Mouse (Mus musculus) hindbrain, embryonic 10.5 days (tissue): ENCODE results near the gene Klhl18. TPM values are rescaled to one million over a fixed set of nuclear protein-coding genes. Genes with fewer than 3 reads are reported as not detected.
A peak's percentile ranks its signal among the peaks of the same experiment; 100 is the strongest.
"Not testable (repeated sequence)": the region's sequence is repeated elsewhere in the genome, so short reads cannot be mapped to it uniquely, and the experiment has no call there.

Experiments used
- DNase-seq: peaks from one replicate; pipeline ENCODE4 v3.0.0-alpha.2; 2017; ENCODE audit warnings: low spot score
- H3K27ac ChIP-seq: fragments of 300-500 bp; sonication (generic); 2 replicates; pipeline ENCODE4 v1.5.1; 2016; ENCODE audit warnings: mild to moderate bottlenecking, moderate library complexity
- H3K27me3 ChIP-seq: fragments of 300-500 bp; sonication (generic); 2 replicates; pipeline ENCODE4 v1.6.1; 2016; ENCODE audit warnings: mild to moderate bottlenecking; ENCODE audit not compliant: poor library complexity, insufficient read depth, severe bottlenecking
- H3K36me3 ChIP-seq: fragments of 300-500 bp; sonication (generic); 2 replicates; pipeline ENCODE4 v1.6.1; 2016; ENCODE audit warnings: mild to moderate bottlenecking, moderate library complexity
- H3K4me1 ChIP-seq: fragments of 300-500 bp; sonication (generic); replicated peaks from 2 replicates; pipeline ENCODE4 v1.6.1; 2016; ENCODE audit warnings: mild to moderate bottlenecking
- H3K4me3 ChIP-seq: fragments of 300-500 bp; sonication (generic); 2 replicates; pipeline ENCODE4 v1.5.1; 2016; ENCODE audit warnings: mild to moderate bottlenecking, moderate library complexity
- H3K9me3 ChIP-seq: fragments of 300-500 bp; sonication (generic); 2 replicates; pipeline ENCODE4 v1.6.1; 2016; ENCODE audit warnings: mild to moderate bottlenecking, moderate library complexity
- WGBS: fragments of 180-500 bp; shearing (Covaris S2); methylation state at CpG from one replicate; pipeline ENCODE4 v1.1.7; 2016; 5-methylcytosine and 5-hydroxymethylcytosine counted together
- polyA plus RNA-seq: library from polyadenylated mRNA; unstranded; fragments of >200 nt; fragmentation: Nextera tagmentation; extraction: Ambion mirVana; gene quantifications from 2 replicates; pipeline ENCODE4 v1.2.1, GENCODE M21; 2016

Klhl18 gene
- polyA plus RNA-seq, 1 experiment from 2014 or later: 11.8 TPM

GRCm38 (mm10) chr9:110410908-110411887 lies 65.3 kb downstream of the Klhl18 start:
- Histone ChIP-seq H3K9me3 (no peaks in the 10 kb centered on the region), H3K36me3 (no peaks in the 10 kb centered on the region), H3K27me3 (no peaks in the 10 kb centered on the region), H3K4me3 (0 out of 2 replicates have a peak overlapping the region, but pooled peaks have one; percentile 7), H3K4me1 (peaks cover 22% of the 10 kb centered on the region), H3K27ac (no peak overlapping the region)
- WGBS: 46% methylated on average over 6 of the region's 6 CpGs
- peak; percentile 82 for DNase-seq

GRCm38 (mm10) chr9:110408099-110408773 lies 68.3 kb downstream of the Klhl18 start, which contains the start of gene Ptpn23:
TSS of gene Ptpn23 (minus strand) at chr9:110408213.
- Histone ChIP-seq H3K27ac (peak within 1 kb of the TSS; percentile 93), H3K36me3 (peaks cover 23% of the 10 kb centered on the region), H3K9me3 (no peaks in the 10 kb centered on the region), H3K4me3 (peak within 1 kb of the TSS; percentile 97), H3K4me1 (peaks cover 22% of the 10 kb centered on the region), H3K27me3 (no peaks in the 10 kb centered on the region)
- WGBS: under 1% methylated on average over 39 of the region's 39 CpGs
- peak; percentile 98 for DNase-seq

GRCm38 (mm10) chr9:110407311-110408098 lies 69.0 kb downstream of the Klhl18 start:
- peaks cover 23% of the 10 kb centered on the region for H3K36me3 ChIP-seq
- no peaks in the 10 kb centered on the region for H3K27me3 ChIP-seq
- H3K4me3 ChIP-seq: peak overlapping the region; percentile 97
- no peak for DNase-seq
- H3K4me1 ChIP-seq: peaks cover 22% of the 10 kb centered on the region
- H3K27ac ChIP-seq: peak overlapping the region; percentile 93
- no peaks in the 10 kb centered on the region for H3K9me3 ChIP-seq
- WGBS: 2% methylated on average over 41 of the region's 41 CpGs

GRCm38 (mm10) chr9:110403240-110403639 lies 73.3 kb downstream of the Klhl18 start:
- not testable (repeated sequence) for H3K27me3 ChIP-seq, H3K27ac ChIP-seq, DNase-seq, H3K4me3 ChIP-seq, H3K9me3 ChIP-seq
- peaks cover 12% of the 10 kb centered on the region for H3K4me1 ChIP-seq
- 96% methylated on average over 4 of the region's 4 CpGs for WGBS
- H3K36me3 ChIP-seq: peaks cover 47% of the 10 kb centered on the region

GRCm38 (mm10) chr9:110402731-110403130 lies 73.8 kb downstream of the Klhl18 start:
- Histone ChIP-seq H3K4me3 (no peak overlapping the region), H3K27me3 (no peaks in the 10 kb centered on the region), H3K4me1 (peaks cover 12% of the 10 kb centered on the region), H3K9me3 (no peaks in the 10 kb centered on the region), H3K36me3 (peaks cover 52% of the 10 kb centered on the region), H3K27ac (no peak overlapping the region)
- no peak for DNase-seq
- WGBS: 93% methylated on average over 2 of the region's 2 CpGs

- H3K4me3 ChIP-seq: no peak overlapping the region
- H3K9me3 ChIP-seq: no peaks in the 10 kb centered on the region
- H3K4me1 ChIP-seq: no peaks in the 10 kb centered on the region
- DNase-seq: no peak
- H3K27me3 ChIP-seq: no peaks in the 10 kb centered on the region
- peaks cover 65% of the 10 kb centered on the region for H3K36me3 ChIP-seq
- 87% methylated on average over 5 of the region's 5 CpGs for WGBS
- no peak overlapping the region for H3K27ac ChIP-seq
Measured at GRCm38 (mm10) chr9:110400650-110401049, 75.8 kb downstream of the Klhl18 start.

GRCm38 (mm10) chr9:110393295-110393694 lies 83.2 kb downstream of the Klhl18 start:
- WGBS: 95% methylated on average over 4 of the region's 4 CpGs
- Histone ChIP-seq H3K9me3 (no peaks in the 10 kb centered on the region), H3K4me3 (no peak overlapping the region), H3K4me1 (no peaks in the 10 kb centered on the region), H3K36me3 (peaks cover 96% of the 10 kb centered on the region), H3K27ac (no peak overlapping the region), H3K27me3 (no peaks in the 10 kb centered on the region)
- DNase-seq: no peak

- Histone ChIP-seq H3K9me3 (no peaks in the 10 kb centered on the region), H3K4me3 (no peak overlapping the region), H3K4me1 (no peaks in the 10 kb centered on the region), H3K36me3 (peaks cover 98% of the 10 kb centered on the region), H3K27ac (no peak overlapping the region), H3K27me3 (no peaks in the 10 kb centered on the region)
- 92% methylated on average over 3 of the region's 3 CpGs for WGBS
- DNase-seq: no peak
Measured at GRCm38 (mm10) chr9:110390843-110391242, 85.7 kb downstream of the Klhl18 start.

GRCm38 (mm10) chr9:110388011-110388410 lies 88.5 kb downstream of the Klhl18 start:
- Histone ChIP-seq H3K36me3 (peaks cover 100% of the 10 kb centered on the region), H3K4me1 (no peaks in the 10 kb centered on the region), H3K4me3 (no peak overlapping the region), H3K27ac (no peak overlapping the region), H3K9me3 (no peaks in the 10 kb centered on the region), H3K27me3 (no peaks in the 10 kb centered on the region)
- no peak for DNase-seq
- WGBS: 95% methylated on average over 7 of the region's 7 CpGs

- peaks cover 98% of the 10 kb centered on the region for H3K36me3 ChIP-seq
- no peak overlapping the region for H3K27ac ChIP-seq
- H3K4me3 ChIP-seq: no peak overlapping the region
- H3K27me3 ChIP-seq: no peaks in the 10 kb centered on the region
- no peak for DNase-seq
- peaks cover 10% of the 10 kb centered on the region; the same call in 1 of the 2 replicates for H3K4me1 ChIP-seq
- WGBS: 88% methylated on average over 7 of the region's 7 CpGs
- H3K9me3 ChIP-seq: no peaks in the 10 kb centered on the region
Measured at GRCm38 (mm10) chr9:110384369-110384929, 92.0 kb downstream of the Klhl18 start.

- Histone ChIP-seq H3K27me3 (no peaks in the 10 kb centered on the region), H3K4me3 (no peak overlapping the region), H3K4me1 (peaks cover 10% of the 10 kb centered on the region; the same call in 1 of the 2 replicates), H3K36me3 (peaks cover 97% of the 10 kb centered on the region), H3K9me3 (no peaks in the 10 kb centered on the region), H3K27ac (peak overlapping the region; percentile 12; the same call in 1 of the 2 replicates)
- DNase-seq: no peak
- 84% methylated on average over 12 of the region's 12 CpGs for WGBS
Measured at GRCm38 (mm10) chr9:110381292-110381691, 95.2 kb downstream of the Klhl18 start.

- no peaks in the 10 kb centered on the region for H3K27me3 ChIP-seq
- DNase-seq: peak; percentile 11
- no peak overlapping the region for H3K27ac ChIP-seq
- no peak overlapping the region for H3K4me3 ChIP-seq
- 44% methylated on average over 21 of the region's 21 CpGs for WGBS
- H3K9me3 ChIP-seq: no peaks in the 10 kb centered on the region
- peaks cover 97% of the 10 kb centered on the region for H3K36me3 ChIP-seq
- H3K4me1 ChIP-seq: peaks cover 10% of the 10 kb centered on the region; the same call in 1 of the 2 replicates
Measured at GRCm38 (mm10) chr9:110380662-110381061, 95.8 kb downstream of the Klhl18 start.
